Mouse (Mus musculus): ENCODE measurements around the gene Dnah8. TPM values are rescaled to one million over a fixed set of nuclear protein-coding genes. Genes with fewer than 3 reads are reported as not detected.

Gene Dnah8
- polyA plus RNA-seq, 1 experiment from 2014 or later: 0.98 TPM

- no peak overlapping the region for H3K9ac ChIP-seq
- H3K36me3 ChIP-seq (replicated peaks): no peaks in the 10 kb centered on the region
- H3K27ac ChIP-seq: no peak overlapping the region
- no peak overlapping the region for H3K4me2 ChIP-seq
- H3K9me3 ChIP-seq: no peaks in the 10 kb centered on the region
- H3K4me1 ChIP-seq: no peaks in the 10 kb centered on the region
- H3K27me3 ChIP-seq: no peaks in the 10 kb centered on the region
- 95% methylated on average over 10 of the region's 10 CpGs for WGBS
- no peak for ATAC-seq (ENCODE audit: low FRiP score)
- no peak overlapping the region for H3K4me3 ChIP-seq (replicated peaks)
These were observed 54.4 kb downstream of the Dnah8 start for GRCm38 (mm10) chr17:30678523-30678922.

GRCm38 (mm10) chr17:30679612-30680011, 55.5 kb downstream of the Dnah8 start:
- Histone ChIP-seq H3K4me2 (no peak overlapping the region), H3K9me3 (no peaks in the 10 kb centered on the region), H3K27ac (no peak overlapping the region), H3K9ac (no peak overlapping the region), H3K4me3 (replicated peaks) (no peak overlapping the region), H3K27me3 (no peaks in the 10 kb centered on the region), H3K36me3 (replicated peaks) (no peaks in the 10 kb centered on the region), H3K4me1 (no peaks in the 10 kb centered on the region)
- 91% methylated on average over 4 of the region's 4 CpGs for WGBS
- no peak for ATAC-seq (ENCODE audit: low FRiP score)

- ATAC-seq (ENCODE audit: low FRiP score): no peak
- no peaks in the 10 kb centered on the region for H3K4me1 ChIP-seq
These were observed 57.5 kb downstream of the Dnah8 start for GRCm38 (mm10) chr17:30681604-30682003.

GRCm38 (mm10) chr17:30690181-30690580, 66.0 kb downstream of the Dnah8 start:
- no peak for ATAC-seq (ENCODE audit: low FRiP score)
- Histone ChIP-seq H3K4me3 (replicated peaks) (no peak overlapping the region), H3K27me3 (no peaks in the 10 kb centered on the region), H3K4me1 (no peaks in the 10 kb centered on the region), H3K36me3 (replicated peaks) (no peaks in the 10 kb centered on the region), H3K9me3 (no peaks in the 10 kb centered on the region), H3K27ac (no peak overlapping the region), H3K9ac (no peak overlapping the region), H3K4me2 (no peak overlapping the region)
- 82% methylated on average over 8 of the region's 8 CpGs for WGBS

More at GRCm38 (mm10) chr17:30681604-30682003, 57.5 kb downstream of the Dnah8 start:
- H3K27me3 ChIP-seq: no peaks in the 10 kb centered on the region
- 26% methylated on average over 5 of the region's 5 CpGs for WGBS
- no peaks in the 10 kb centered on the region for H3K9me3 ChIP-seq
- H3K9ac ChIP-seq: no peak overlapping the region
- no peaks in the 10 kb centered on the region for H3K36me3 ChIP-seq (replicated peaks)
- no peak overlapping the region for H3K4me3 ChIP-seq (replicated peaks)
- no peak overlapping the region for H3K4me2 ChIP-seq
- H3K27ac ChIP-seq: no peak overlapping the region

GRCm38 (mm10) chr17:30691481-30691880, 67.3 kb downstream of the Dnah8 start:
- no peak for ATAC-seq (ENCODE audit: low FRiP score)
- 70% methylated on average over 2 of the region's 2 CpGs for WGBS
- Histone ChIP-seq H3K4me2 (no peak overlapping the region), H3K9ac (no peak overlapping the region), H3K36me3 (replicated peaks) (no peaks in the 10 kb centered on the region), H3K27me3 (no peaks in the 10 kb centered on the region), H3K9me3 (no peaks in the 10 kb centered on the region), H3K4me1 (no peaks in the 10 kb centered on the region), H3K4me3 (replicated peaks) (no peak overlapping the region), H3K27ac (no peak overlapping the region)

- Histone ChIP-seq H3K27me3 (no peaks in the 10 kb centered on the region), H3K4me2 (no peak overlapping the region), H3K4me3 (replicated peaks) (no peak overlapping the region), H3K9me3 (no peaks in the 10 kb centered on the region), H3K36me3 (replicated peaks) (no peaks in the 10 kb centered on the region), H3K27ac (no peak overlapping the region), H3K9ac (no peak overlapping the region), H3K4me1 (no peaks in the 10 kb centered on the region)
- ATAC-seq (ENCODE audit: low FRiP score): no peak
- WGBS: 81% methylated on average over 9 of the region's 9 CpGs
These were observed 70.1 kb downstream of the Dnah8 start for GRCm38 (mm10) chr17:30694281-30694680.

- Histone ChIP-seq H3K9me3 (no peaks in the 10 kb centered on the region), H3K27ac (no peak overlapping the region), H3K4me3 (replicated peaks) (no peak overlapping the region), H3K9ac (no peak overlapping the region), H3K36me3 (replicated peaks) (no peaks in the 10 kb centered on the region), H3K4me1 (no peaks in the 10 kb centered on the region; the same call in 1 of the 2 replicates), H3K27me3 (no peaks in the 10 kb centered on the region), H3K4me2 (no peak overlapping the region)
- ATAC-seq (ENCODE audit: low FRiP score): no peak
- 75% methylated on average over 3 of the region's 3 CpGs for WGBS
These were observed 90.6 kb downstream of the Dnah8 start for GRCm38 (mm10) chr17:30714732-30715131.

GRCm38 (mm10) chr17:30718197-30718596, 94.0 kb downstream of the Dnah8 start:
- no peak overlapping the region for H3K4me2 ChIP-seq
- no peak overlapping the region for H3K9ac ChIP-seq
- H3K4me1 ChIP-seq: no peaks in the 10 kb centered on the region
- H3K36me3 ChIP-seq (replicated peaks): no peaks in the 10 kb centered on the region
- ATAC-seq (ENCODE audit: low FRiP score): no peak
- no peaks in the 10 kb centered on the region for H3K9me3 ChIP-seq
- WGBS: 92% methylated on average over 7 of the region's 7 CpGs
- no peaks in the 10 kb centered on the region for H3K27me3 ChIP-seq
- H3K27ac ChIP-seq: no peak overlapping the region
- no peak overlapping the region for H3K4me3 ChIP-seq (replicated peaks)

- Histone ChIP-seq H3K4me1 (no peaks in the 10 kb centered on the region), H3K27ac (no peak overlapping the region), H3K36me3 (replicated peaks) (no peaks in the 10 kb centered on the region), H3K4me2 (no peak overlapping the region), H3K4me3 (replicated peaks) (no peak overlapping the region), H3K27me3 (no peaks in the 10 kb centered on the region), H3K9me3 (no peaks in the 10 kb centered on the region), H3K9ac (no peak overlapping the region)
- no peak for ATAC-seq (ENCODE audit: low FRiP score)
- 86% methylated on average over 5 of the region's 5 CpGs for WGBS
These were observed 94.9 kb downstream of the Dnah8 start for GRCm38 (mm10) chr17:30719031-30719430.

- WGBS: 54% methylated on average over 4 of the region's 4 CpGs
- Histone ChIP-seq H3K9ac (no peak overlapping the region), H3K4me2 (no peak overlapping the region), H3K36me3 (replicated peaks) (no peaks in the 10 kb centered on the region), H3K4me3 (replicated peaks) (no peak overlapping the region), H3K9me3 (no peaks in the 10 kb centered on the region), H3K4me1 (no peaks in the 10 kb centered on the region), H3K27me3 (no peaks in the 10 kb centered on the region), H3K27ac (no peak overlapping the region)
- ATAC-seq (ENCODE audit: low FRiP score): no peak
These were observed 103.6 kb downstream of the Dnah8 start for GRCm38 (mm10) chr17:30727788-30728187.

- Histone ChIP-seq H3K27ac (no peak overlapping the region), H3K4me2 (no peak overlapping the region), H3K9ac (no peak overlapping the region), H3K36me3 (replicated peaks) (no peaks in the 10 kb centered on the region), H3K4me1 (no peaks in the 10 kb centered on the region), H3K27me3 (no peaks in the 10 kb centered on the region), H3K9me3 (no peaks in the 10 kb centered on the region; the same call in 1 of the 2 replicates), H3K4me3 (replicated peaks) (no peak overlapping the region)
- ATAC-seq (ENCODE audit: low FRiP score): no peak
- WGBS: 90% methylated on average over 3 of the region's 3 CpGs
These were observed 108.6 kb downstream of the Dnah8 start for GRCm38 (mm10) chr17:30732736-30733135.

GRCm38 (mm10) chr17:30734770-30735169, 110.6 kb downstream of the Dnah8 start:
- ATAC-seq (ENCODE audit: low FRiP score): no peak
- Histone ChIP-seq H3K9ac (no peak overlapping the region), H3K4me3 (replicated peaks) (no peak overlapping the region), H3K4me2 (no peak overlapping the region), H3K27me3 (no peaks in the 10 kb centered on the region), H3K27ac (no peak overlapping the region), H3K4me1 (no peaks in the 10 kb centered on the region), H3K36me3 (replicated peaks) (no peaks in the 10 kb centered on the region), H3K9me3 (no peaks in the 10 kb centered on the region; the same call in 1 of the 2 replicates)
- WGBS: 91% methylated on average over 8 of the region's 8 CpGs

- no peak overlapping the region for H3K4me2 ChIP-seq
- no peak overlapping the region for H3K4me3 ChIP-seq (replicated peaks)
- no peak overlapping the region for H3K27ac ChIP-seq
- H3K9me3 ChIP-seq: no peaks in the 10 kb centered on the region; the same call in 1 of the 2 replicates
- WGBS: 97% methylated on average over 2 of the region's 2 CpGs
- no peaks in the 10 kb centered on the region for H3K36me3 ChIP-seq (replicated peaks)
- no peak for ATAC-seq (ENCODE audit: low FRiP score)
- no peaks in the 10 kb centered on the region for H3K27me3 ChIP-seq
- H3K4me1 ChIP-seq: no peaks in the 10 kb centered on the region
- H3K9ac ChIP-seq: no peak overlapping the region
These were observed 111.3 kb downstream of the Dnah8 start for GRCm38 (mm10) chr17:30735454-30735853.

All from forebrain, embryonic 12.5 days (tissue).